Mouse (Mus musculus) gastrocnemius, adult 8-10 months (tissue): ENCODE measurements around the gene Riok2. TPM values are rescaled to one million over a fixed set of nuclear protein-coding genes. Genes with fewer than 3 reads are reported as not detected.
A peak's percentile ranks its signal among the peaks of the same experiment; 100 is the strongest.
"Not testable (repeated sequence)": the region's sequence is repeated elsewhere in the genome, so short reads cannot be mapped to it uniquely, and the experiment has no call there.

Source experiments
- DNase-seq, 2 experiments: peaks; one replicate each; pipeline ENCODE4 v3.0.0; 2022; ENCODE audit warnings: low spot score in 2 of 2
- total RNA-seq, 4 experiments: library from RNA; stranded (reverse); gene quantifications; 2 replicates each; pipeline ENCODE4 v1.2.4; 2022

The Riok2 gene
- 10 to 100 TPM; 12.0 to 16.7 (median 14.0) TPM for total RNA-seq

- peak; percentile 91 to 93 for DNase-seq
Measured at GRCm38 (mm10) chr17:17373918-17374910, at the start of gene Riok2. Gene Riok2, plus strand, starts transcription at chr17:17374309.

GRCm38 (mm10) chr17:17326022-17326421, 48.1 kb upstream of the Riok2 start:
- not testable (repeated sequence) for DNase-seq

GRCm38 (mm10) chr17:17326636-17327035, 47.5 kb upstream of the Riok2 start:
- no peak for DNase-seq

GRCm38 (mm10) chr17:17345374-17346183, 28.5 kb upstream of the Riok2 start:
- DNase-seq = not testable (repeated sequence)

DNA sequence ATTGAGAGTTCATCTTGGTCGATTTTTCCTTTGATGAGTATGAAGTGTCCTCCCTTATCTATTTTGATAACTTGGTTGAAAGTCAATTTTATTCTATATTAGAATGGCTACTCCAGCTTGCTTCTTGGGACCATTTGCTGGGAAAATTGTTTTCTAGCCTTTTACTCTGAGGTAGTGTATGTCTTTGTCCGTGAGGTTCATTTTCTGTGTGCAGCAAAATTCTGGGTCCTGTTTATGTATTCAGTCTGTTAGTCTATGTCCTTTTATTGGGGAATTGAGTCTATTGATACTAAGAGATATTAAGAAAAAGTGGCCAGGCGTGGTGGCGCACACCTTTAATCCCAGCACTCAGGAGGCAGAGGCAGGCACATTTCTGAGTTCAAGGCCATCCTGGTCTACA, 27.8 kb upstream of the Riok2 start:
- DNase-seq = not testable (repeated sequence)

GRCm38 (mm10) chr17:17373550-17373917, 575 bp upstream of the Riok2 start:
- no peak for DNase-seq

DNA sequence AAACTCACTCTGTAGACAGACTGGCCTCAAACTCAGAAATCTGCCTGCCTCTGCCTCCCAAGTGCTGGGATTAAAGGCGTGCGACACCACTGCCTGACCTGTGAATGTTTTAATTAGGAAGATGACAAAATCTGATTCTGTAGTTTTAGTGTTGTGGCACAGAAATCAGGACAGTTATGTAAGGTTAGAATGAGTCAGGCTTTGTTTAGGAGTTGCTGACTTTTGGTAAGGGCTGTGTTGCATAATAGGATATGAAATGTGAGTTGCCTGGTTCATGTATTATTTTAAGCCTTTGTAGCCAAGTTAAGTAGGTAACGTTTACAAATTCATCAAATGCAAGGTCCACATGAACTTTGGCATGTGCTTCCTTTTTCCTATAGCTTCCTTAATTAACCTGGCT, 1.5 kb downstream of the Riok2 start:
- no peak for DNase-seq

- DNase-seq = no peak
Measured at GRCm38 (mm10) chr17:17383703-17384102, 9.6 kb downstream of the Riok2 start.

DNA sequence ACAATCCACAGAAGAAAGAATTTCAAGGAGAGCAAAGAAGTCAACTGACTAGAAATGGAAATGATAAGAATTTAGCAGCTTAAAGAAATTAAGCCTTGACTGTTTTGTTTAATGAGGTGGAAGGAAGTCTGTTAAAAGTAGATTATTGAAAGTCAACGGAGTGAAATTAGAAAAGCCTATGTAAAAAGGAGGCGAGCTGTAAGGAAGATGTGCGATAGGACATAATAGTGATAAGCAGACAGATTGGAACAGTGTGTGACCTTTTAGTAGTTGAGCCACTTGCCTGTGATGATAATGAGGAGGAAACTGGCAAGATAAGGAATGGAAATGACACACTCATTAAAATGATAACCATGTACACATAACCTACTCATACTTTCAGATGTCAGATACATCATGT, 10.4 kb downstream of the Riok2 start:
- DNase-seq = no peak

DNA sequence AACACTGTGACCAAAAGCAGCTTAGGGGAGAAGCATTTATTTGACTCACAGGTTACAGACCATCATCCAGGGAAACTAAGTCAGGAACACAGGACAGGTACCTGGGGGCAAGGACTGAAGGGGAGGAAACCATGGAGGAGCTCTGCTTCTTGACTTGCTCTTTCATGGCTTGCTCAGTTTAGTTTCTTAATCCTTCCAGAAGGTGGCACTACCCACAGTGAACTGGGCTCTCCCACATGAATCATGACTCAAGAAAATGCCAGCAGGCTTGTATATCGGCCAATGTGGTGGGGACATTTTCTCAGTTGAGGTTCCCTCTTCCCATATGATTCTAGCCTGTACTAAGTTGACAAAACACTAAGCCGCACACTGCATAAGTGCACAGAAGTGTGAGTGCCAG, 12.0 kb downstream of the Riok2 start:
- DNase-seq = no peak

- DNase-seq = no peak
Measured at GRCm38 (mm10) chr17:17391823-17392222, 17.7 kb downstream of the Riok2 start.

GRCm38 (mm10) chr17:17392863-17393262, 18.8 kb downstream of the Riok2 start:
- no peak for DNase-seq

DNA sequence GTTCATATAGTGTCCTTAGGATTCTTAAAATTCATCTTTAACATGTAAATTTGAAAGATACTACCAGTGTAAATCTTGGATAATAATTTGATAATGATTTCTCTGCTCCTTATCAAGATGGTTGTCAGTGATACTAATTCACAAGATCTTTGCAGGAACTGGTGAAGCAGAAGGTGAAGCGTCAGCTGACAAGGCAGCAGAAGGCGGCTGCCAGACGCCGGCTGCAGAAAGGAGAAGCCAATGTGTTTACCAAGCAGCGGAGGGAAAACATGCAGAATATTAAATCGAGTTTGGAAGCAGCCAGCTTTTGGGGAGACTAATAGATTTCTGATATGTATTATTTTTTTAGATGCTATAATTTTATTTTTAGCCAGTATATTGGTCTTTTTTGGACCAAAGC, 19.2 kb downstream of the Riok2 start:
- no peak for DNase-seq

DNA sequence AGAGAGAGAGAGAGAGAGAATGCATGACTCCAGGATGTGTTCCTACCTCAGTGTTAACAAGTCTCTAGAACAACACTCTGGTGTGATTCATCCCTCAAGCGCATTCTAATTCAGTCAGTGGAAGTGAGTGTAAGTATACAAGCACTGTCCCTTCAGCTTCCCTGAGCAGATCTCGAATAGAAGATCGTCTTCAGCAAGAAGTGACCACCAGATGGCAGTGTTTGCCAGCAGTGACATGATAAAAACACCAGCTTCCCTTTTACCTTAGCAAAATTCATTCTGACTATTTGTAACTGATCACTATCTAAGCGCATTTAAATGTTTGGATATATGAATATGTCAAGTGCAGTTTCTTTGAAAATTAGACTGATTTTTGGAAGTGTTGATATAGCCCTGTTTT, 20.2 kb downstream of the Riok2 start:
- peak; percentile 31 to 44 for DNase-seq

GRCm38 (mm10) chr17:17396869-17397268, 22.8 kb downstream of the Riok2 start:
- no peak for DNase-seq

DNA sequence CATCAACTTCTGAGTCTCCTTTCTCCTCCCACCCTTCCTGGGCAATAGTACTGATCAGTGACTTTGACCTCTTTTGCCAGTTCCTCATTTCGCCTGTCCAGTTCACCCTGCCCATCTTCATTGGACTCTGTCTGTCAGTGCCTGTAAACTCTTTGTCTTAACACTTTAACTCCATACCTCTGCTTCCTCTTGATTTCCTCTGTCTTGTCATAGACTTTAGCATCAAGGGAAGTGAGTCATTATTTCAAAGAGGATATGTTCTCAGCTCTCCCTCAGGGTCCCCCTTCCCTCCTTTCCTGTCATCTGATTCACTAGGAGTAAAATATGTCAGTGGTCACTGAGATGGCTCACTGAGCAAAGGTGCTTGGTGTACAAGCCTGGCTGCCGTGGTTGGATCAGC, 24.6 kb downstream of the Riok2 start:
- DNase-seq = no peak

GRCm38 (mm10) chr17:17402222-17403004, 28.3 kb downstream of the Riok2 start, which contains the start of gene Lix1:
Gene Lix1, plus strand, starts transcription at chr17:17402672.
- no peak for DNase-seq

DNA sequence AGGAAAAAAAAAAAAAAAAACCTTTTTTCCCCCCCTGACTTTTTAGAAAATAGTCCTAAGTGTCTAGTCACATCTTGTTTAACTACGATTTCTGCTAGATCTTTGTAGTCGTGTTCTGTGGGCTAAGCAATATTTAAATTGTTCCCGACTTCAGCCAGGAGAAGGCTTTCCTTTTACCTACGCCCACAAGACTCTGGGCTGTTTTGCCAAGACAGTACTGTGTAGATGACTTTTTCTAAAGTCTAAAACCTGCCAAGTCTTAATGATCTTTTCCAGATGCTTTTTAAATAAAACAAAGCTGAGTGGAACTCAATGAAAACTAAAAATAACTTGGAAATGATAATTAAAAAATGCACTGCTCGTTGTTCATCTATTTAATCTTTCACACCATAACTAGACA, 28.9 kb downstream of the Riok2 start:
- DNase-seq = no peak

- DNase-seq = no peak
Measured at GRCm38 (mm10) chr17:17403578-17404112, 29.5 kb downstream of the Riok2 start.

DNA sequence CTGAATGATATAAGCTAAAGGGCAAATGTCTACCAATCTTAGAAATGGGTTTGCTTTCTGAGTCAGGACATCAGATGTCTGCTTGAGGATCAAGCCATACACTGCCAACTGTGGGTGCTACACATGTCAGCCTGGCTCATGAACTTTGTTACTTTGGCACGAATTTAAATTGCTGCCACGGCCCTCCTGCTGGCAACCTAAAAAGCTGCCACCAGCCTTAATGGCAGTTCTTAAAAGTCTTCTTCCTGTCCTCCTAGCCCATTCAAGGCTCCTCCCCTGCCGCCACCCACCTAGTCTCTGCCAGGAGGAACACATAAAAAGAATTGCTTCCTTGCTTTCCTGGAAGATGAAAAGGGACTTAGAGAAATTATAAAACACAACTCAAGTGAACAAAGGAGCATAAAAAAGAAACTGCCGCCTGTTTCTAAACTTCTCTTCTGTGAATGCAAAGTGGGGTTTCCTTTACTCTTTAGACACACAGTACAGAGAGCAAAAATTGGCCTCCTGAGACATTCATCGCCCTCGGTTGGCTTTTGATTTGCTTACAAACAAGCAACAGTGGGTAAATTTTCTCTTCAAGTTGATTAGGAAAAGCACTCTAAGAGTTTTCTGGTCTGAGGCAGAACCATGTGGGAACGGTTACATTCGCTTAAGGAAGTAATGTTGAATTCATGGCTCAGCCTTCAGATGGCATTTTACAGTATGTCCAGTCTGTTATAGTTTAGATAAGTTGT, 30.9 kb downstream of the Riok2 start:
- DNase-seq = no peak
